Mouse (Mus musculus): ENCODE results near the gene Atxn1. TPM values are rescaled to one million over a fixed set of nuclear protein-coding genes. Genes with fewer than 3 reads are reported as not detected.

The Atxn1 gene
- polyA plus RNA-seq, 1 experiment from 2014 or later, result 10.4 TPM

GRCm38 (mm10) chr13:45990486-45990885 lies 25.7 kb upstream of the Atxn1 start:
- Histone ChIP-seq H3K4me3 (ENCODE audit: low read depth, low read length) (no peak overlapping the region), H3K36me3 (ENCODE audit: control insufficient read depth, insufficient read depth, low read length) (no peaks in the 10 kb centered on the region), H3K9ac (ENCODE audit: low read depth, low read length) (no peak overlapping the region), H3K4me2 (ENCODE audit: low read length) (no peak overlapping the region), H3K4me1 (ENCODE audit: control insufficient read depth, insufficient read depth, low read length) (no peaks in the 10 kb centered on the region), H3K27ac (ENCODE audit: low read length) (no peak overlapping the region), H3K27me3 (ENCODE audit: control insufficient read depth, insufficient read depth, low read depth, low read length) (no peaks in the 10 kb centered on the region), H3K9me3 (replicated peaks; ENCODE audit: control insufficient read depth, low read length, poor library complexity, severe bottlenecking) (no peaks in the 10 kb centered on the region)
- 66% methylated on average over 5 of the region's 5 CpGs for WGBS
- ATAC-seq, result no peak

GRCm38 (mm10) chr13:45979246-45979645 lies 14.4 kb upstream of the Atxn1 start:
- no peaks in the 10 kb centered on the region for H3K4me1 ChIP-seq (ENCODE audit: control insufficient read depth, insufficient read depth, low read length)
- WGBS, result 34% methylated on average over 5 of the region's 5 CpGs
- ATAC-seq, result no peak
- H3K36me3 ChIP-seq (ENCODE audit: control insufficient read depth, insufficient read depth, low read length), result no peaks in the 10 kb centered on the region
- no peaks in the 10 kb centered on the region for H3K27me3 ChIP-seq (ENCODE audit: control insufficient read depth, insufficient read depth, low read depth, low read length)
- no peak overlapping the region for H3K4me2 ChIP-seq (ENCODE audit: low read length)
- no peaks in the 10 kb centered on the region for H3K9me3 ChIP-seq (replicated peaks; ENCODE audit: control insufficient read depth, low read length, poor library complexity, severe bottlenecking)
- H3K27ac ChIP-seq (ENCODE audit: low read length), result no peak overlapping the region
- no peak overlapping the region for H3K9ac ChIP-seq (ENCODE audit: low read depth, low read length)
- no peak overlapping the region for H3K4me3 ChIP-seq (ENCODE audit: low read depth, low read length)

DNA sequence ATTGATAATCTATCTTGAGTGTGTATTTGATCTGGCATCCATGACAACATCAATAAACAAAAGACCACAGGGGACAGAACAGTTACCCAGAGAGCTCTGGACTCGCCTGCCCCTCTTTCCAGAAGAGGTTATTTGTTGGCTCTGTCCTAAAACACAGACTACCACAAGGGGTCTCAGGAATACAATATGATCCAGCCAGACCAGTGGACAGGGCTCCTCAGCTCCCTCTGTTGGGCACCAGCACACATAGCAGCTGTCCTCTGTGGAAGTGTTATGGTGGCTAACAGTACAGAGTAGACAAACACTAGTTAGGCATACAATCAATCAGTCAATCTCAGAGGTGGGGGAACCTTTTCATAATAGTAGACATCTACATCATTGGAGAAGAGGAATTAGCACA lies 12.1 kb upstream of the Atxn1 start:
- ATAC-seq, result no peak
- Histone ChIP-seq H3K9ac (ENCODE audit: low read depth, low read length) (no peak overlapping the region), H3K36me3 (ENCODE audit: control insufficient read depth, insufficient read depth, low read length) (no peaks in the 10 kb centered on the region), H3K4me1 (ENCODE audit: control insufficient read depth, insufficient read depth, low read length) (no peaks in the 10 kb centered on the region), H3K4me3 (ENCODE audit: low read depth, low read length) (no peak overlapping the region), H3K9me3 (replicated peaks; ENCODE audit: control insufficient read depth, low read length, poor library complexity, severe bottlenecking) (no peaks in the 10 kb centered on the region), H3K27ac (ENCODE audit: low read length) (no peak overlapping the region), H3K27me3 (ENCODE audit: control insufficient read depth, insufficient read depth, low read depth, low read length) (no peaks in the 10 kb centered on the region), H3K4me2 (ENCODE audit: low read length) (no peak overlapping the region)
- WGBS, result 28% methylated on average over 1 of the region's 1 CpGs

- ATAC-seq, result no peak
- H3K4me1 ChIP-seq (ENCODE audit: control insufficient read depth, insufficient read depth, low read length), result no peaks in the 10 kb centered on the region
- WGBS, result 78% methylated on average over 3 of the region's 3 CpGs
Measured at GRCm38 (mm10) chr13:45974651-45975050, 9.8 kb upstream of the Atxn1 start.

DNA sequence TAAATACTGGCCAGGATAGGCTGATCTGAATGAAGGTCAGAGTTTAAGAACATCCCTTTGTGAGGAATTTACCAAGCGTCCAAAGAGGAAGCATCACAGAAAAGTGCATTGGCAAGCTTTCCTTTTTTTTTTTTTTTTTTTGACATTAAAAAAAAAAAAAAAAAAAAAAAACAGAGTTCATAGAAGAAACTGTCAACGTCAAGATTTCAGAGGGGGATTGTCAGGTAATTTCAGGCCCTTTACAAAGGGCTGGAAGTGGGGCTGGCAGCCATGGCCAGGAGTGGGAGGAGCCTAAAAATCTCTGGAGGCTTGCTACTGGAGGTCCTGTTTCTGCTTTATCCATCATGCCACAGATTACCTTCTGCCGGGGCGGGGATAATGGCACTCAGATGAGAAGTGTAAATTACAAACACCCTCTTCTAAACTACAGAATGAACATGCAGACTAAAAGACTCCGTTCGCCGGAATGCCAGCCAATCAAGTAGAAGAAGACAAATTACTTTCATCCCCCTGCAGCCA lies 9.2 kb upstream of the Atxn1 start:
- Histone ChIP-seq H3K9ac (ENCODE audit: low read depth, low read length) (no peak overlapping the region), H3K27ac (ENCODE audit: low read length) (no peak overlapping the region), H3K4me3 (ENCODE audit: low read depth, low read length) (no peak overlapping the region), H3K4me2 (ENCODE audit: low read length) (no peak overlapping the region), H3K9me3 (replicated peaks; ENCODE audit: control insufficient read depth, low read length, poor library complexity, severe bottlenecking) (no peaks in the 10 kb centered on the region), H3K27me3 (ENCODE audit: control insufficient read depth, insufficient read depth, low read depth, low read length) (no peaks in the 10 kb centered on the region), H3K4me1 (ENCODE audit: control insufficient read depth, insufficient read depth, low read length) (no peaks in the 10 kb centered on the region), H3K36me3 (ENCODE audit: control insufficient read depth, insufficient read depth, low read length) (no peaks in the 10 kb centered on the region)
- ATAC-seq, result no peak
- 64% methylated on average over 7 of the region's 7 CpGs for WGBS

More at GRCm38 (mm10) chr13:45974651-45975050, 9.8 kb upstream of the Atxn1 start:
- Histone ChIP-seq H3K36me3 (ENCODE audit: control insufficient read depth, insufficient read depth, low read length) (no peaks in the 10 kb centered on the region), H3K4me2 (ENCODE audit: low read length) (no peak overlapping the region), H3K9ac (ENCODE audit: low read depth, low read length) (no peak overlapping the region), H3K4me3 (ENCODE audit: low read depth, low read length) (no peak overlapping the region), H3K27ac (ENCODE audit: low read length) (no peak overlapping the region), H3K27me3 (ENCODE audit: control insufficient read depth, insufficient read depth, low read depth, low read length) (no peaks in the 10 kb centered on the region), H3K9me3 (replicated peaks; ENCODE audit: control insufficient read depth, low read length, poor library complexity, severe bottlenecking) (no peaks in the 10 kb centered on the region)

GRCm38 (mm10) chr13:45970920-45971536 lies 6.2 kb upstream of the Atxn1 start:
- H3K36me3 ChIP-seq (ENCODE audit: control insufficient read depth, insufficient read depth, low read length), result no peaks in the 10 kb centered on the region
- H3K27ac ChIP-seq (ENCODE audit: low read length), result no peak overlapping the region
- no peak overlapping the region for H3K4me3 ChIP-seq (ENCODE audit: low read depth, low read length)
- H3K4me1 ChIP-seq (ENCODE audit: control insufficient read depth, insufficient read depth, low read length), result peaks cover 6% of the 10 kb centered on the region; the same call in 1 of the 2 replicates
- no peak overlapping the region for H3K4me2 ChIP-seq (ENCODE audit: low read length)
- no peaks in the 10 kb centered on the region for H3K9me3 ChIP-seq (replicated peaks; ENCODE audit: control insufficient read depth, low read length, poor library complexity, severe bottlenecking)
- H3K9ac ChIP-seq (ENCODE audit: low read depth, low read length), result no peak overlapping the region
- WGBS, result 44% methylated on average over 12 of the region's 12 CpGs
- no peak for ATAC-seq
- H3K27me3 ChIP-seq (ENCODE audit: control insufficient read depth, insufficient read depth, low read depth, low read length), result no peaks in the 10 kb centered on the region; the same call in 1 of the 2 replicates

DNA sequence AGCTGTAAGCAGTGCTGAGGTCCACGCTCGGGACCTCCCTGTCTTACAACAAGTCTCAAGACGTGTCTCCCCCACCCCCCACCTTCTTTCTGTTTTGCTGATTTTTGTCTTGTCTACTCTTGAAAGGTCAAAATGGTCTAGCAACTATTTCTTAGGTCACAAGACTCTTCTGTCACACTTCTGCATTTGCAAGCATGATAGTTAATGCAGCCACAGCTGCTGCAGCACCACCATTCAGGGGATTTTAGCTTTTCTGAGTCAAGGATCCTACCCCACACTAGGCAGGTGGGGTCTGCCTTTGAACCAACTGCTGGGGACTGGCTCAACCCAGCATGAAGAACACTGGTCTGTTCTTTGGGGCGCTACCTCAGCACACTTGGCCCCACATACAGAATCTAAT lies 3.4 kb upstream of the Atxn1 start:
- ATAC-seq, result no peak

GRCm38 (mm10) chr13:45967371-45967770 lies 2.6 kb upstream of the Atxn1 start:
- no peak for ATAC-seq
- H3K4me2 ChIP-seq (ENCODE audit: low read length), result no peak overlapping the region
- no peaks in the 10 kb centered on the region; the same call in 1 of the 2 replicates for H3K27me3 ChIP-seq (ENCODE audit: control insufficient read depth, insufficient read depth, low read depth, low read length)
- H3K9ac ChIP-seq (ENCODE audit: low read depth, low read length), result no peak overlapping the region
- no peak overlapping the region for H3K4me3 ChIP-seq (ENCODE audit: low read depth, low read length)
- H3K9me3 ChIP-seq (replicated peaks; ENCODE audit: control insufficient read depth, low read length, poor library complexity, severe bottlenecking), result no peaks in the 10 kb centered on the region
- peaks cover 16% of the 10 kb centered on the region for H3K4me1 ChIP-seq (ENCODE audit: control insufficient read depth, insufficient read depth, low read length)
- no peak overlapping the region for H3K27ac ChIP-seq (ENCODE audit: low read length)
- no peaks in the 10 kb centered on the region for H3K36me3 ChIP-seq (ENCODE audit: control insufficient read depth, insufficient read depth, low read length)
- 76% methylated on average over 3 of the region's 3 CpGs for WGBS

More for the DNA sequence above, 3.4 kb upstream of the Atxn1 start:
- peaks cover 12% of the 10 kb centered on the region; the same call in 1 of the 2 replicates for H3K4me1 ChIP-seq (ENCODE audit: control insufficient read depth, insufficient read depth, low read length)
- H3K4me3 ChIP-seq (ENCODE audit: low read depth, low read length), result no peak overlapping the region
- H3K9me3 ChIP-seq (replicated peaks; ENCODE audit: control insufficient read depth, low read length, poor library complexity, severe bottlenecking), result no peaks in the 10 kb centered on the region
- 69% methylated on average over 4 of the region's 4 CpGs for WGBS
- no peaks in the 10 kb centered on the region; the same call in 1 of the 2 replicates for H3K27me3 ChIP-seq (ENCODE audit: control insufficient read depth, insufficient read depth, low read depth, low read length)
- no peak overlapping the region for H3K4me2 ChIP-seq (ENCODE audit: low read length)
- H3K9ac ChIP-seq (ENCODE audit: low read depth, low read length), result no peak overlapping the region
- H3K36me3 ChIP-seq (ENCODE audit: control insufficient read depth, insufficient read depth, low read length), result no peaks in the 10 kb centered on the region
- no peak overlapping the region for H3K27ac ChIP-seq (ENCODE audit: low read length)

DNA sequence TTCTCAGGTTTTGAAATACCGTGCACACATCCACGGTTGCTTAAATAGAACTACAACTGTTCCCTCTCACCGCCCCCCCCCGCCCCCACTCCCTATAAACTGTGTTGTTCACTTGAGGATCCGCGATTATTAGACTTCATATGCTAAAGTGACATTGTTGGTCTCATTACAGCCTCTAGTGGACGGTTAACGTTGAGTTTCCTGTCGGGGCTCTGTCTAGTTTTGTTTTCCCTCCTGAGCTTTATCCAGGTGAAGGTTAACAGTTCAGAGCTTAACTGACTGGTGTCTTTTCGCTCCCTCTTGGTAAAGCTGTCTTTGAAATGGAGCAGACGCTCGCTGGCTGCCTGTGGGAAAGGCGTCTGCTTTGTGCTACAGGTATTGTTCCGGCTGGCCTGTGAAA lies 1.8 kb upstream of the Atxn1 start:
- Histone ChIP-seq H3K36me3 (ENCODE audit: control insufficient read depth, insufficient read depth, low read length) (no peaks in the 10 kb centered on the region), H3K4me2 (ENCODE audit: low read length) (peak overlapping the region; percentile 78), H3K9ac (ENCODE audit: low read depth, low read length) (peak overlapping the region; percentile 14), H3K27me3 (ENCODE audit: control insufficient read depth, insufficient read depth, low read depth, low read length) (no peaks in the 10 kb centered on the region; the same call in 1 of the 2 replicates), H3K27ac (ENCODE audit: low read length) (0 out of 2 replicates have a peak overlapping the region, but pooled peaks have one; percentile 42), H3K4me1 (ENCODE audit: control insufficient read depth, insufficient read depth, low read length) (peaks cover 24% of the 10 kb centered on the region), H3K9me3 (replicated peaks; ENCODE audit: control insufficient read depth, low read length, poor library complexity, severe bottlenecking) (no peaks in the 10 kb centered on the region), H3K4me3 (ENCODE audit: low read depth, low read length) (peak overlapping the region; percentile 94)
- ATAC-seq, result no peak
- 1% methylated on average over 14 of the region's 14 CpGs for WGBS
